Mouse (Mus musculus) right cerebral cortex, postnatal 36 days (tissue): ENCODE measurements around the gene Gm9913.

Experiments
- DNase-seq, 2 experiments: peaks; one replicate each; pipeline ENCODE4 v3.0.0; 2022; ENCODE audit warnings: low spot score in 2 of 2, mixed read lengths in 1 of 2

The Gm9913 gene

GRCm38 (mm10) chr2:125496696-125497095 is 8.2 kb upstream of the Gm9913 start:
- no peak for DNase-seq

- DNase-seq: no peak
Measured at GRCm38 (mm10) chr2:125498216-125498615, 6.7 kb upstream of the Gm9913 start.

GRCm38 (mm10) chr2:125501526-125501925 is 3.4 kb upstream of the Gm9913 start:
- DNase-seq: no peak

- DNase-seq: peak in 1 of 2 experiments; percentile 20
Measured at GRCm38 (mm10) chr2:125505746-125506315, 942 bp downstream of the Gm9913 start.

- DNase-seq: no peak
Measured at GRCm38 (mm10) chr2:125506316-125507054, 1.6 kb downstream of the Gm9913 start.

GRCm38 (mm10) chr2:125507893-125508292 is 3.0 kb downstream of the Gm9913 start, which contains the start of gene Fbn1:
Fbn1 (minus strand) TSS chr2:125507993.
- DNase-seq: no peak

- DNase-seq: no peak
Measured at GRCm38 (mm10) chr2:125508381-125508780, 3.5 kb downstream of the Gm9913 start.

GRCm38 (mm10) chr2:125510752-125511151 is 5.9 kb downstream of the Gm9913 start:
- no peak for DNase-seq

- no peak for DNase-seq
Measured at GRCm38 (mm10) chr2:125511898-125512297, 7.0 kb downstream of the Gm9913 start.

- DNase-seq: no peak
Measured at GRCm38 (mm10) chr2:125512544-125512943, 7.7 kb downstream of the Gm9913 start.

GRCm38 (mm10) chr2:125514391-125514790 is 9.5 kb downstream of the Gm9913 start:
- no peak for DNase-seq

GRCm38 (mm10) chr2:125515291-125516057 is 10.6 kb downstream of the Gm9913 start:
- no peak for DNase-seq

GRCm38 (mm10) chr2:125516594-125516993 is 11.7 kb downstream of the Gm9913 start:
- no peak for DNase-seq

GRCm38 (mm10) chr2:125525484-125525883 is 20.6 kb downstream of the Gm9913 start:
- DNase-seq: no peak

- no peak for DNase-seq
Measured at GRCm38 (mm10) chr2:125526566-125526965, 21.7 kb downstream of the Gm9913 start.

- DNase-seq: no peak
Measured at GRCm38 (mm10) chr2:125530665-125531064, 25.8 kb downstream of the Gm9913 start.

GRCm38 (mm10) chr2:125539640-125540039 is 34.8 kb downstream of the Gm9913 start:
- DNase-seq: no peak

- DNase-seq: no peak
Measured at GRCm38 (mm10) chr2:125540579-125540978, 35.7 kb downstream of the Gm9913 start.

- no peak for DNase-seq
Measured at GRCm38 (mm10) chr2:125541451-125541850, 36.6 kb downstream of the Gm9913 start.

- DNase-seq: no peak
Measured at GRCm38 (mm10) chr2:125543646-125544045, 38.8 kb downstream of the Gm9913 start.

GRCm38 (mm10) chr2:125544986-125545385 is 40.1 kb downstream of the Gm9913 start:
- DNase-seq: no peak

- DNase-seq: no peak
Measured at GRCm38 (mm10) chr2:125548806-125549578, 44.1 kb downstream of the Gm9913 start.
